Mouse (Mus musculus) cerebellum, adult 2 months (tissue): ENCODE measurements at regions not wholly inside any gene's neighbourhood (a gene's known extent, or its start where the extent isn't known, plus 50 kb on each side); places are given as distances from the start of the nearest gene placed in this dataset.

ENCODE experiments used
- DNase-seq, 2 experiments: peaks; one replicate each; pipeline ENCODE4 v3.0.0; 2021
- H3K27ac ChIP-seq: fragments of 200-500 bp; 2 replicates; pipeline ENCODE4 v1.5.1; 2012; ENCODE audit warnings: low read length, control low read depth, inconsistent platforms; ENCODE audit not compliant: insufficient read depth
- H3K27me3 ChIP-seq: fragments of 200-500 bp; 2 replicates; pipeline ENCODE4 v1.6.1; 2012; ENCODE audit warnings: inconsistent platforms, mild to moderate bottlenecking, low read length, moderate library complexity; ENCODE audit not compliant: control insufficient read depth, insufficient read depth
- H3K4me1 ChIP-seq: fragments of 200-500 bp; 2 replicates; pipeline ENCODE4 v1.6.1; 2011; ENCODE audit warnings: low read length; ENCODE audit not compliant: control insufficient read depth, insufficient read depth
- H3K4me3 ChIP-seq: fragments of 200-500 bp; replicated peaks from 2 replicates; pipeline ENCODE3; 2011; ENCODE audit warnings: mild to moderate bottlenecking, low read depth, low read length, control low read depth; ENCODE audit not compliant: insufficient read depth
- CTCF ChIP-seq: fragments of 200-500 bp; IDR thresholded peaks from 2 replicates; pipeline ENCODE4 v1.5.1; 2011; ENCODE audit warnings: low read depth, mild to moderate bottlenecking, control low read depth, low read length, moderate library complexity, borderline replicate concordance; ENCODE audit not compliant: insufficient read depth
- POLR2A ChIP-seq: fragments of 200-500 bp; IDR thresholded peaks from 2 replicates; pipeline ENCODE4 v1.6.1; 2011; ENCODE audit warnings: low read length, control low read depth, borderline replicate concordance; ENCODE audit not compliant: insufficient read depth
- WGBS: fragments of 180-500 bp; shearing (Covaris S2); methylation state at CpG from one replicate; pipeline ENCODE4 v1.1.7; 2018; 5-methylcytosine and 5-hydroxymethylcytosine counted together

- Histone ChIP-seq H3K27ac (no peak overlapping the region), H3K4me3 (no peak overlapping the region), H3K4me1 (peaks cover 7% of the 10 kb centered on the region; the same call in 1 of the 2 replicates), H3K27me3 (no peaks in the 10 kb centered on the region)
- WGBS, result 42% methylated on average over 9 of the region's 9 CpGs
- TF ChIP-seq POLR2A (no peak), CTCF (peak; percentile 26; the same call in 1 of the 2 replicates)
- DNase-seq, result no peak
Measured at GRCm38 (mm10) chr4:154749160-154749559, 81.5 kb upstream of the Actrt2 start.

- no peaks in the 10 kb centered on the region for H3K27me3 ChIP-seq
- no peak overlapping the region for H3K27ac ChIP-seq
- no peak for DNase-seq
- H3K4me1 ChIP-seq, result peaks cover 11% of the 10 kb centered on the region; the same call in 1 of the 2 replicates
- H3K4me3 ChIP-seq, result no peak overlapping the region
- WGBS, result 93% methylated on average over 2 of the region's 2 CpGs
- no peak for TF ChIP-seq CTCF
- TF ChIP-seq POLR2A, result no peak
Measured at GRCm38 (mm10) chr4:154749996-154750395, 82.3 kb upstream of the Actrt2 start.

- no peak for TF ChIP-seq CTCF
- no peak for TF ChIP-seq POLR2A
- WGBS, result 72% methylated on average over 14 of the region's 14 CpGs
- Histone ChIP-seq H3K4me3 (no peak overlapping the region), H3K4me1 (peaks cover 11% of the 10 kb centered on the region; the same call in 1 of the 2 replicates), H3K27me3 (no peaks in the 10 kb centered on the region), H3K27ac (no peak overlapping the region)
- DNase-seq, result no peak
Measured at GRCm38 (mm10) chr4:154750440-154751107, 82.9 kb upstream of the Actrt2 start.

- no peak overlapping the region for H3K27ac ChIP-seq
- no peak for DNase-seq
- no peaks in the 10 kb centered on the region for H3K27me3 ChIP-seq
- TF ChIP-seq POLR2A (no peak), CTCF (no peak)
- 34% methylated on average over 8 of the region's 8 CpGs for WGBS
- H3K4me1 ChIP-seq, result 0 out of 2 replicates have a peak, but pooled peaks cover 4% of the 10 kb centered on the region
- H3K4me3 ChIP-seq, result no peak overlapping the region
Measured at GRCm38 (mm10) chr4:154754445-154754844, 82.8 kb upstream of the Ttc34 start.

- no peak overlapping the region for H3K4me3 ChIP-seq
- TF ChIP-seq CTCF (no peak), POLR2A (no peak)
- 0 out of 2 replicates have a peak, but pooled peaks cover 6% of the 10 kb centered on the region for H3K4me1 ChIP-seq
- no peak for DNase-seq
- H3K27me3 ChIP-seq, result no peaks in the 10 kb centered on the region; the same call in 1 of the 2 replicates
- no peak overlapping the region for H3K27ac ChIP-seq
- WGBS, result 72% methylated on average over 10 of the region's 10 CpGs
Measured at GRCm38 (mm10) chr4:154756740-154757446, 80.4 kb upstream of the Ttc34 start.

- Histone ChIP-seq H3K4me3 (no peak overlapping the region), H3K4me1 (0 out of 2 replicates have a peak, but pooled peaks cover 3% of the 10 kb centered on the region), H3K27me3 (no peaks in the 10 kb centered on the region; the same call in 1 of the 2 replicates), H3K27ac (no peak overlapping the region)
- WGBS, result 3% methylated on average over 1 of the region's 1 CpGs
- TF ChIP-seq POLR2A, result no peak
- TF ChIP-seq CTCF, result no peak
- DNase-seq, result peak in 1 of 2 experiments; percentile 9
Measured at GRCm38 (mm10) chr4:154759881-154760280, 77.4 kb upstream of the Ttc34 start.

DNA sequence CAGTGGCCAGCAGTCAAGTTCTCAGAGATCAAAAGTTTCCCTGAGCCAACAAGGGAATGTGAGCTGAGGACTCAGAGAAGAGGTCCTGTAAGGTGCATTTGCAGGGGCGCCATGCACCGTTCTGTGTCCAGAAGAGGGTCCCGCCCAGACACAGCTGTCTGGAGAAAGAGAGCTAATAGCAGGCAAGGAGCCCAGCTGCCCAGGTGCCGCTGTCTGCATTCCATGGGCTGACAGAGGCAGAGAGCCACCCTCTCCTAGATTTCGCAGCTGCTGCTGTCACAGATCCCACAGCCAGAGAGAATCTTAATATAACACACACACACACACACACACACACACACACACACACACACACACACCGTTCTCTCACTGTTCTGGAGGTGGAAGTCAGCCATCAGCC is 73.0 kb upstream of the Ttc34 start:
- TF ChIP-seq POLR2A (no peak), CTCF (no peak)
- WGBS, result 53% methylated on average over 6 of the region's 6 CpGs
- DNase-seq, result no peak
- no peak overlapping the region for H3K27ac ChIP-seq
- H3K4me3 ChIP-seq, result no peak overlapping the region
- 0 out of 2 replicates have a peak, but pooled peaks cover 3% of the 10 kb centered on the region for H3K4me1 ChIP-seq
- H3K27me3 ChIP-seq, result no peaks in the 10 kb centered on the region; the same call in 1 of the 2 replicates
